Mouse (Mus musculus): ENCODE data around the gene Dapl1. TPM values are rescaled to one million over a fixed set of nuclear protein-coding genes. Genes with fewer than 3 reads are reported as not detected.

Gene Dapl1
- polyA plus RNA-seq, 1 experiment = not detected

GRCm38 (mm10) chr2:59533504-59533903, 49.1 kb downstream of the Dapl1 start:
- no peaks in the 10 kb centered on the region for H3K27me3 ChIP-seq (ENCODE audit: control insufficient read depth, insufficient read depth, low read length, poor library complexity, severe bottlenecking)
- no peak overlapping the region for H3K27ac ChIP-seq (ENCODE audit: insufficient read depth, low read length)
- no peaks in the 10 kb centered on the region for H3K36me3 ChIP-seq (ENCODE audit: control insufficient read depth, insufficient read depth, low read length, poor library complexity, severe bottlenecking)
- H3K9ac ChIP-seq (ENCODE audit: low read depth, poor library complexity, severe bottlenecking) = no peak overlapping the region
- no peaks in the 10 kb centered on the region for H3K9me3 ChIP-seq (replicated peaks; ENCODE audit: control insufficient read depth, insufficient read depth, low read length, poor library complexity, severe bottlenecking)
- no peak overlapping the region for H3K4me3 ChIP-seq (ENCODE audit: low read depth, low read length)
- no peak for TF ChIP-seq EP300 (IDR thresholded peaks at IDR 0.05; ENCODE audit: insufficient read depth, low read depth, low read length)
- no peak for TF ChIP-seq POLR2A (IDR thresholded peaks at IDR 0.05; ENCODE audit: insufficient read depth, low read length)
- no peak for TF ChIP-seq CTCF (IDR thresholded peaks at IDR 0.05; ENCODE audit: low read depth, low read length)
- H3K4me1 ChIP-seq (ENCODE audit: control insufficient read depth, insufficient read depth, low read length) = no peaks in the 10 kb centered on the region

DNA sequence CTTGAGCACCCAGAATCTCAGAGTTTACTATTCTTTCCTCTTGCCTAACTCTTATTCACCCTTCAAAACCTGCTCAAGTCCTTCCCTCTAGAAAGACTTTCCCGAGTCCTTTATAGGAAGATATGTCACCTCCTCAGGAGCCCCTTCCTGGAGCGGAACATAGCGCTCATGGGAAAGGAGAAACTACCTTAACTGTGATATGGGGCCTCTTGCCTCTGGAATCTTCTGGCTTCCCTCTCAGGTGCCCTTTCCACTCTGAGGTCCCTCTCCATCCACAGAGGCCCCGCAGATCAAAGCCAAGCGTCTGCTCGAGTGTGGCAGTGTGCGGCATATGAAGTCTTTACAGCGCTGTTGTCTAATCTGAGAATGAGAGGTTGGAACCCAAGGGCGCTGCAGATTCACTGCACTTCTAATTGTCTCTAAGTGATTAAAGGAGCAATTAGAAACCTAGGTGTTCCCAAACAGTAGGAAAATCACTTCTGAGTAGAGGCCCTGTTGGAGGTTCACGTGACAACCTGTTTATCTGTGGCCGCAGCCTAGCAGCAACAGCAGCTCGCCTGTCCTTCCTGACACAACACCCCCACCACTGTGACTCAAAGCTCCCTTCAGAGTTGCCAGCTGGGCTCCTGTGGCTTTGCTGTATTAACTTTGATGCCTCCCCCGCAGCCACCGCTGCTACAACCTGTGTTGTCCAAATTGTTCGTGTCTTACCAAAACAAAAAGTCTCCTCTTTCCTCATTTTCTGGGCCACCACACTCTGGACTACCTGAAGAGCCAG, 49.7 kb downstream of the Dapl1 start:
- H3K27ac ChIP-seq (ENCODE audit: insufficient read depth, low read length) = no peak overlapping the region
- TF ChIP-seq CTCF (IDR thresholded peaks at IDR 0.05; ENCODE audit: low read depth, low read length) (no peak), POLR2A (IDR thresholded peaks at IDR 0.05; ENCODE audit: insufficient read depth, low read length) (no peak), EP300 (IDR thresholded peaks at IDR 0.05; ENCODE audit: insufficient read depth, low read depth, low read length) (no peak)
- H3K9ac ChIP-seq (ENCODE audit: low read depth, poor library complexity, severe bottlenecking) = no peak overlapping the region
- H3K27me3 ChIP-seq (ENCODE audit: control insufficient read depth, insufficient read depth, low read length, poor library complexity, severe bottlenecking) = no peaks in the 10 kb centered on the region
- H3K4me1 ChIP-seq (ENCODE audit: control insufficient read depth, insufficient read depth, low read length) = no peaks in the 10 kb centered on the region
- no peaks in the 10 kb centered on the region for H3K9me3 ChIP-seq (replicated peaks; ENCODE audit: control insufficient read depth, insufficient read depth, low read length, poor library complexity, severe bottlenecking)
- no peak overlapping the region for H3K4me3 ChIP-seq (ENCODE audit: low read depth, low read length)
- H3K36me3 ChIP-seq (ENCODE audit: control insufficient read depth, insufficient read depth, low read length, poor library complexity, severe bottlenecking) = no peaks in the 10 kb centered on the region

GRCm38 (mm10) chr2:59536958-59537357, 52.5 kb downstream of the Dapl1 start:
- TF ChIP-seq CTCF (IDR thresholded peaks at IDR 0.05; ENCODE audit: low read depth, low read length) (no peak), EP300 (IDR thresholded peaks at IDR 0.05; ENCODE audit: insufficient read depth, low read depth, low read length) (no peak), POLR2A (IDR thresholded peaks at IDR 0.05; ENCODE audit: insufficient read depth, low read length) (no peak)
- Histone ChIP-seq H3K36me3 (ENCODE audit: control insufficient read depth, insufficient read depth, low read length, poor library complexity, severe bottlenecking) (no peaks in the 10 kb centered on the region), H3K9ac (ENCODE audit: low read depth, poor library complexity, severe bottlenecking) (no peak overlapping the region), H3K4me3 (ENCODE audit: low read depth, low read length) (no peak overlapping the region), H3K9me3 (replicated peaks; ENCODE audit: control insufficient read depth, insufficient read depth, low read length, poor library complexity, severe bottlenecking) (no peaks in the 10 kb centered on the region), H3K27ac (ENCODE audit: insufficient read depth, low read length) (no peak overlapping the region), H3K27me3 (ENCODE audit: control insufficient read depth, insufficient read depth, low read length, poor library complexity, severe bottlenecking) (no peaks in the 10 kb centered on the region), H3K4me1 (ENCODE audit: control insufficient read depth, insufficient read depth, low read length) (no peaks in the 10 kb centered on the region)

DNA sequence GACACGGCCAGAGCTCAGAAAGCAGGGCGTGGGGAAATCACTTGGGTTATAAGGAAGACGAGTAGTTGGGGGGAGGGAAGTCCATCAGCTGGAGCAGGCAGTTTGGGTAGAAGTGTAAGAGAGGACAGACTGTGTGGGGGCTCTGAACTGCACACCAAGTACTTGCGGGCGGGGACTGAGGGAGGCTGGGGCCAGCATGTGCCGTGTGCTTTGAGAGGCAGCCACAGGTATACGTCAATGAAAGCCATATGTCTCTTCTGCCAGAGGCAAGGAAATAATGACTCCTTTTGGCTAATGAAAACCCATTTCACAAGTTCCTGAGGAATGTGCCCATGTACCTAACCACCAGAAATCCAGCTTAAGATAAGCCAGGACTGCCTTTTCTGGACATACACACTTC, 53.6 kb downstream of the Dapl1 start:
- no peaks in the 10 kb centered on the region for H3K4me1 ChIP-seq (ENCODE audit: control insufficient read depth, insufficient read depth, low read length)
- TF ChIP-seq CTCF (IDR thresholded peaks at IDR 0.05; ENCODE audit: low read depth, low read length) (no peak), EP300 (IDR thresholded peaks at IDR 0.05; ENCODE audit: insufficient read depth, low read depth, low read length) (no peak), POLR2A (IDR thresholded peaks at IDR 0.05; ENCODE audit: insufficient read depth, low read length) (no peak)
- H3K27me3 ChIP-seq (ENCODE audit: control insufficient read depth, insufficient read depth, low read length, poor library complexity, severe bottlenecking) = no peaks in the 10 kb centered on the region
- H3K9me3 ChIP-seq (replicated peaks; ENCODE audit: control insufficient read depth, insufficient read depth, low read length, poor library complexity, severe bottlenecking) = no peaks in the 10 kb centered on the region
- H3K27ac ChIP-seq (ENCODE audit: insufficient read depth, low read length) = no peak overlapping the region
- H3K36me3 ChIP-seq (ENCODE audit: control insufficient read depth, insufficient read depth, low read length, poor library complexity, severe bottlenecking) = no peaks in the 10 kb centered on the region
- no peak overlapping the region for H3K4me3 ChIP-seq (ENCODE audit: low read depth, low read length)
- H3K9ac ChIP-seq (ENCODE audit: low read depth, poor library complexity, severe bottlenecking) = no peak overlapping the region

- peaks cover 5% of the 10 kb centered on the region for H3K4me1 ChIP-seq (ENCODE audit: control insufficient read depth, insufficient read depth, low read length)
- TF ChIP-seq EP300 (IDR thresholded peaks at IDR 0.05; ENCODE audit: insufficient read depth, low read depth, low read length) (no peak), CTCF (IDR thresholded peaks at IDR 0.05; ENCODE audit: low read depth, low read length) (no peak), POLR2A (IDR thresholded peaks at IDR 0.05; ENCODE audit: insufficient read depth, low read length) (no peak)
- H3K36me3 ChIP-seq (ENCODE audit: control insufficient read depth, insufficient read depth, low read length, poor library complexity, severe bottlenecking) = no peaks in the 10 kb centered on the region
- H3K9me3 ChIP-seq (replicated peaks; ENCODE audit: control insufficient read depth, insufficient read depth, low read length, poor library complexity, severe bottlenecking) = no peaks in the 10 kb centered on the region
- H3K27ac ChIP-seq (ENCODE audit: insufficient read depth, low read length) = peak overlapping the region; percentile 26; the same call in 1 of the 2 replicates
- no peak overlapping the region for H3K4me3 ChIP-seq (ENCODE audit: low read depth, low read length)
- no peaks in the 10 kb centered on the region for H3K27me3 ChIP-seq (ENCODE audit: control insufficient read depth, insufficient read depth, low read length, poor library complexity, severe bottlenecking)
- H3K9ac ChIP-seq (ENCODE audit: low read depth, poor library complexity, severe bottlenecking) = no peak overlapping the region
Measured at GRCm38 (mm10) chr2:59539796-59540195, 55.3 kb downstream of the Dapl1 start.

DNA sequence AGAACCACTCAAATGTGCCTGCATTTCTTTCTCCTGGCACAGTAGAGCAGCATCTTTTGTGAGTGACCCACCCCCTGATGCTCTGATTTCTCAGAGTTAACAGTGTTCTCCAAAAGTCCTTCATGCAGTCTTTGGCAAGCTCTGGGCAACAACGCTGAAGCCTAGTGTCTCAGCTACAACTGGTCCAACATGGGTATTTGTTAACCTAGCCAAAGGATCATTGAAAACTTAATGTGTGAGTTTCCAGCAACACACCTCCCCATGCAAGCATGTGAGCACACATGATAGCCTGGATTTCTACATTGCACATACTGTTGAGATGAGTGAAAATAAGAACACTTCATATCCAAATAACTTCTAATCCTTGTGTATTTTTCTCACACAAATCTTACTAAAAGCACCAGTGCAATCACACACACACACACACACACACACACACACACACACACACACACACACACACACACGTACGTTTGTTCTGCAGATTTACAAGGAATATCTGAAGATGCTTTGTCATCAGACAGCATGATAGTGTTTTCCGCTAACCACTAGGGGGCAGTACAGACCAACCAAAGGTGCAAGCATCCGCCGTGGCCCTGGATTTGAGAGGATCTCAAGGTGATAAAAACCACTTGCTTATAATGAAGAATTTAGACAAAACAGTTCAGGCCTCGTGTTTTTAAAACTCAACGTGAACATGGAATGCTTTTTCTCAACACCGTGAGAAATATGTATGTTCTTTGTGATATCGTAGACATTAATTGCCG, 56.9 kb downstream of the Dapl1 start:
- H3K27me3 ChIP-seq (ENCODE audit: control insufficient read depth, insufficient read depth, low read length, poor library complexity, severe bottlenecking) = no peaks in the 10 kb centered on the region
- H3K9me3 ChIP-seq (replicated peaks; ENCODE audit: control insufficient read depth, insufficient read depth, low read length, poor library complexity, severe bottlenecking) = no peaks in the 10 kb centered on the region
- no peaks in the 10 kb centered on the region for H3K36me3 ChIP-seq (ENCODE audit: control insufficient read depth, insufficient read depth, low read length, poor library complexity, severe bottlenecking)
- H3K4me3 ChIP-seq (ENCODE audit: low read depth, low read length) = no peak overlapping the region
- no peak overlapping the region for H3K9ac ChIP-seq (ENCODE audit: low read depth, poor library complexity, severe bottlenecking)
- peaks cover 5% of the 10 kb centered on the region for H3K4me1 ChIP-seq (ENCODE audit: control insufficient read depth, insufficient read depth, low read length)
- no peak overlapping the region for H3K27ac ChIP-seq (ENCODE audit: insufficient read depth, low read length)
- no peak for TF ChIP-seq EP300 (IDR thresholded peaks at IDR 0.05; ENCODE audit: insufficient read depth, low read depth, low read length)
- no peak for TF ChIP-seq POLR2A (IDR thresholded peaks at IDR 0.05; ENCODE audit: insufficient read depth, low read length)
- TF ChIP-seq CTCF (IDR thresholded peaks at IDR 0.05; ENCODE audit: low read depth, low read length) = peak; percentile 86

Data from ES-Bruce4 (cell line).